Mouse (Mus musculus) midbrain, embryonic 12.5 days (tissue): ENCODE data around the gene Tac4. TPM values are rescaled to one million over a fixed set of nuclear protein-coding genes. Genes with fewer than 3 reads are reported as not detected.

Source experiments
- ATAC-seq: fragments of 200-750 bp; cut with Nextera tagmentation; 2 replicates; pipeline ENCODE4 v1.8.0; 2017; ENCODE audit warnings: low read depth, moderate TSS enrichment, moderate library complexity; ENCODE audit not compliant: low FRiP score
- H3K27ac ChIP-seq: fragments of 300-500 bp; sonication (generic); replicated peaks from 2 replicates; pipeline ENCODE4 v1.5.1; 2016; ENCODE audit warnings: mild to moderate bottlenecking
- H3K27me3 ChIP-seq: fragments of 300-500 bp; sonication (generic); 2 replicates; pipeline ENCODE4 v1.6.1; 2016; ENCODE audit warnings: mild to moderate bottlenecking
- H3K36me3 ChIP-seq: fragments of 300-500 bp; sonication (generic); 2 replicates; pipeline ENCODE4 v1.6.1; 2016
- H3K4me1 ChIP-seq: fragments of 300-500 bp; sonication (generic); 2 replicates; pipeline ENCODE4 v1.6.1; 2016
- H3K4me2 ChIP-seq: fragments of 300-500 bp; sonication (generic); replicated peaks from 2 replicates; pipeline ENCODE4 v1.6.1; 2016; ENCODE audit warnings: mild to moderate bottlenecking, moderate library complexity
- H3K4me3 ChIP-seq: fragments of 300-500 bp; sonication (generic); 2 replicates; pipeline ENCODE4 v1.5.1; 2016; ENCODE audit warnings: mild to moderate bottlenecking
- H3K9ac ChIP-seq: fragments of 300-500 bp; sonication (generic); replicated peaks from 2 replicates; pipeline ENCODE4 v1.6.1; 2016; ENCODE audit warnings: mild to moderate bottlenecking, moderate library complexity
- H3K9me3 ChIP-seq: fragments of 300-500 bp; sonication (generic); 2 replicates; pipeline ENCODE4 v1.6.1; 2016; ENCODE audit warnings: mild to moderate bottlenecking
- WGBS: fragments of 180-500 bp; shearing (Covaris S2); methylation state at CpG from one replicate; pipeline ENCODE4 v1.1.7; 2016; 5-methylcytosine and 5-hydroxymethylcytosine counted together
- polyA plus RNA-seq: library from polyadenylated mRNA; unstranded; fragments of >200 nt; fragmentation: Nextera tagmentation; extraction: Ambion mirVana; gene quantifications from 2 replicates; pipeline ENCODE4 v1.2.1, GENCODE M21; 2016

Tac4 gene
- polyA plus RNA-seq, 1 experiment from 2014 or later, result 0.23 TPM

DNA sequence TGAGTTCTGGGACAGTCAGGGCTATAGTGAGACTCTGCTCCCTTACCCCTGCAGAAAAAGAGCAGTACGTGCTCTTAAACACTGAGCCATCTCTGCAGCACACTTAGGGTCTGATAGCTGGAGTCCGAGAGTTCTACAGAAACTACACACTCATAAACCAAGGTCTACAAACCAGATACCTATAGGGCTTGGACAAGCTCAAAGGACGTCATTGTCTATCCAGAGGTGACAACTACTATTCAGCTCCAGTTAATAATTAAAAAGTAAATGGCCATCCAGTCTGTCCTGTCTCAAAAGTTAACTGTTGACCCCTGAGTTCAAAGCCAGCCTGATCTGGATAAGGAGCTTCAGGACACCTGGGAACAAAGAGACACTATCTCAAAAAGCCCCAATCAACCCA lies 40.4 kb downstream of the Tac4 start:
- Histone ChIP-seq H3K36me3 (peaks cover 82% of the 10 kb centered on the region), H3K27me3 (no peaks in the 10 kb centered on the region), H3K27ac (no peak overlapping the region), H3K9me3 (no peaks in the 10 kb centered on the region), H3K4me2 (no peak overlapping the region), H3K9ac (no peak overlapping the region), H3K4me1 (no peaks in the 10 kb centered on the region), H3K4me3 (no peak overlapping the region)
- no peak for ATAC-seq
- 89% methylated on average over 3 of the region's 3 CpGs for WGBS

DNA sequence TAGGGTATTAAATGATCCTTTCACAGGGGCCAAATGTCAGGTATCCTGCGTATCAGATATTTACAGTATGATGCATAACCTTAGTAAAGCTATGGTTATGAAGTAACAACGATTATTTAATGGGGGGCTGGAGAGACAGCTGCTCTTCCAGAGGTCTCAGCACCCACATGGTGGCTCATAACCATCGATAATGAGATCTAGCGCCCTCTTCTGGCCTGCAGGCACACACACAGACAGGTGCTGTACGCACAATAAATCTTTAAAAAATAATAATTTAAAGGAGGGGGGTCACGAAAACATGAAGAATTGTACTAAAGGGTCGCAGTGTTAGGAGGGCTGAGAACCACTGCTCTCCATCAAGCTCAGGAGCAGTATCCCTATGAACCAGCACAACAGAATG lies 44.3 kb downstream of the Tac4 start:
- no peak overlapping the region for H3K27ac ChIP-seq
- H3K36me3 ChIP-seq, result peaks cover 48% of the 10 kb centered on the region
- H3K27me3 ChIP-seq, result no peaks in the 10 kb centered on the region
- H3K4me3 ChIP-seq, result no peak overlapping the region
- no peak overlapping the region for H3K4me2 ChIP-seq
- 91% methylated on average over 7 of the region's 7 CpGs for WGBS
- ATAC-seq, result no peak
- no peaks in the 10 kb centered on the region for H3K9me3 ChIP-seq
- H3K9ac ChIP-seq, result no peak overlapping the region
- H3K4me1 ChIP-seq, result peaks cover 14% of the 10 kb centered on the region

DNA sequence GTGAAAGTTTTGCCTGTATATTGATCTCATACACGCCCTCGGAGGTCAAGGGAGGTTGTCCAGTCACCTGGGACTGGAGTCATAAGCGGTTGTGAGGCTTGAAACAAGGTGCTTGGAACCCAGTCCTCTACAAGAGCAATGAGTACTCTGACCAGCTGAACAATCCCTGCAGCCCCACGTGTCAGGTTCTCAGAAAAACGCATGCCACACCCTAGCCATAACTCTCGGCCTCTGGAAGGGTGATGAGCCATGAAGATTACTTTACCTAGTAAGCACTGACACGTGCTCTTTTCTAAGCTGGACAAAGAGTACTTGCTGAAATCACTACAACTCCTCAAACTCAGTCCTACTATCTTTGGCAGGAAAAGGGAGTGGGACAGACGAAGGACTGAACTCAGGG lies 46.2 kb downstream of the Tac4 start:
- H3K4me2 ChIP-seq, result no peak overlapping the region
- H3K36me3 ChIP-seq, result peaks cover 29% of the 10 kb centered on the region
- H3K27me3 ChIP-seq, result no peaks in the 10 kb centered on the region
- ATAC-seq, result no peak
- H3K9me3 ChIP-seq, result no peaks in the 10 kb centered on the region
- H3K4me3 ChIP-seq, result no peak overlapping the region
- H3K9ac ChIP-seq, result no peak overlapping the region
- WGBS, result 89% methylated on average over 8 of the region's 8 CpGs
- H3K4me1 ChIP-seq, result peaks cover 29% of the 10 kb centered on the region
- H3K27ac ChIP-seq, result no peak overlapping the region

DNA sequence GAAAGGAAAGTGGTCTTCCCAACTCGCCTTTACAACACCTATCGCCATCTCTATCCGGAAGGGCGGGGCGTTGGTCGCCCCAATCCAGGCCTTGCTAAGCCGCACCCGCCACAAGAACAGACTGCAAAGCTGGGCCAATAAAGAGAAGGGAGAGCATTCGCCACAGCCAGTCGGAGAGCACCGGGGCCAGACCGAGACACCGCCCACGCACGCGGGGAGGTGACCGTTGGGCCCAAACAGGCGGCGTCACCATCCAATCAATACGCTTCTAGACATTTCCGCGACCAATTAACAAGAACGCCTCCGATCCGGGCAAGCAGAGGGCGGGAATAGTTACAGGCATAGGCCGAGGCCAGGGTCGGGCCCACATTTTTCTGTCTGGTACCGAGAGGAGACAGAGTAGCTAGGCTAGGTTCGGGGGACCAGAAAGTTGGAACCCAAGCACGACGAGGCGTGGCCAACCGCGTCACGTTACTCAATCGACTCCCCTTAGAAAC lies 48.2 kb downstream of the Tac4 start:
- Histone ChIP-seq H3K9ac (peak overlapping the region; percentile 93), H3K9me3 (no peaks in the 10 kb centered on the region), H3K27ac (peak overlapping the region; percentile 93), H3K4me1 (peaks cover 29% of the 10 kb centered on the region), H3K4me3 (peak overlapping the region; percentile 90), H3K27me3 (no peaks in the 10 kb centered on the region), H3K36me3 (peaks cover 14% of the 10 kb centered on the region), H3K4me2 (peak overlapping the region; percentile 75)
- whole genome bisulfite sequencing, result under 1% methylated on average over 37 of the region's 37 CpGs
- ATAC-seq, result peak; percentile 94

DNA sequence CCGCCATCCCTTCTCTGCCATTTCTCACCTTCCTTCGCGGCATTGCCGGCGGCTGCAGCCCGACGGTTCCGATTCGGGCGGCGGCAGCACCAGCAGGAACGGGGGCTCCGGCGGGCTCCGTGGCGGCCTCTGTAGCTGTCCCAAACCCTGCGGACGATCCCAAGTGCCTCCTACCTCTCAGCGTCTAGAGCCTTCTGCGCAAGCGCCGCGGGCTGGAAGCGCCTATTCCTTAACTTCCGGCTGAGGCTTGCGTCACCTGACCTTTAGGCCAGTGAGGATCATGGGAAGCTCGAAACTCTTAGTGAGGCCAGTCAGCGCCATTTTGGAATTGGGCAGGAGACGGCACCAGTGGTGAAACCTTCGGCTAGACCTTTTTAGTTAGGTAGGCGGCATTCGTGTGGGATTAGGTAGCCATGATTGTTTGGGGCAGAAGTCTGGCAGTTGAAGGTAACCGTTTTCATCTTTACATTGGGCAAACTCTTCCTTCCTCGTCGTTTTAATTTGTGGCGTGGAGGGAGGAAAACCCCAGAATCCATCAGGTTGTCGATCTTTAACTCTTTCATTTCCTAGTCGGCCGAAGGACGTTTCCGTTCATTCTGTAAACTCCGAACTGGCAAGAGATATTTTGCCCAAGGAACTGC lies 48.8 kb downstream of the Tac4 start, which contains the start of gene Kat7:
Kat7 (minus strand) TSS at position 240 of the 641 bp plus-strand sequence.
- WGBS, result under 1% methylated on average over 42 of the region's 42 CpGs
- Histone ChIP-seq H3K27ac (peak within 1 kb of the TSS; percentile 93), H3K4me3 (peak within 1 kb of the TSS; percentile 90), H3K9me3 (no peaks in the 10 kb centered on the region), H3K4me1 (peaks cover 29% of the 10 kb centered on the region), H3K4me2 (peak within 1 kb of the TSS; percentile 75), H3K9ac (peak within 1 kb of the TSS; percentile 93), H3K27me3 (no peaks in the 10 kb centered on the region), H3K36me3 (peaks cover 10% of the 10 kb centered on the region)
- peak; percentile 92 for ATAC-seq

DNA sequence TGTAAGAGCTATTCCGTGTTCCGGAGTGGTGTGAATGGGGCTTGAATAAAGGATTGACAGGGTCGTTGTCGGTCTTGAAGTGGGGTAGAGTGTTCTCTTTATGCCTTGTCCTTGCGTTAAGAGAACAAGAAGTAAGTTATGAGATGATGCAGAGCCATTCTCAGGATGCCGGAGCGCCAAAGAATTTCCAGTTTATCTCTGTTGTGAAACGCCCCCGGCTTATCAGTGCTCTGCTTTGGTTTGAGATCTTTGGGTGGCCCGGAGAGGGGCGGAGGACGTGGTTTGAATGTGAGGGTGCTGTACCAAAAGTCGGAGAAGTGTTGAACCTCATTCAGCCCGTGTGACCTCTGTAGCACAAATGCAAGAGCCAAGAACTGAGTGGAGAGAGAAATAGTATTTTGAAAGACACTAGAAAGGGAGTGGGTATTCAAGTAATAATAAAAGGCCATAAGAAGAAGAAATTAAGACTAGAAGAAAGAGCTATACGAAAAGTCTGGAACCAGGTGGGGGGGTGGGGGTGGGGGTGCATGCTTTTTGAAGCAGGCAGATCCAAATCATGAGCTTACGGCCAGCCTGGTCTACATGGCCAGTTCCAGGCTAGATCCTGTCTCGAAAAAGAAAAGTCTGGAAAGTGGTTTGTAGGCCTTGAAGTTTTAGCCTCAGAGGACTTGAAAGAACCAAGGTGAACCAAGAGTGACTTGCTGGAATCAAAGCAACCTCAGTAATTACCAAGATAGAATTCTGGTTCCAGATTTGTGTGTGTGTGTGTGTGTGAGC lies 49.5 kb downstream of the Tac4 start:
- 4% methylated on average over 17 of the region's 17 CpGs for WGBS
- Histone ChIP-seq H3K9me3 (no peaks in the 10 kb centered on the region), H3K9ac (peak overlapping the region; percentile 55), H3K36me3 (peaks cover 3% of the 10 kb centered on the region), H3K27me3 (no peaks in the 10 kb centered on the region), H3K4me2 (peak overlapping the region; percentile 75), H3K4me1 (peaks cover 29% of the 10 kb centered on the region), H3K27ac (peak overlapping the region; percentile 60), H3K4me3 (peak overlapping the region; percentile 90)
- ATAC-seq, result 0 out of 2 replicates have a peak, but pooled peaks have one; percentile 5

DNA sequence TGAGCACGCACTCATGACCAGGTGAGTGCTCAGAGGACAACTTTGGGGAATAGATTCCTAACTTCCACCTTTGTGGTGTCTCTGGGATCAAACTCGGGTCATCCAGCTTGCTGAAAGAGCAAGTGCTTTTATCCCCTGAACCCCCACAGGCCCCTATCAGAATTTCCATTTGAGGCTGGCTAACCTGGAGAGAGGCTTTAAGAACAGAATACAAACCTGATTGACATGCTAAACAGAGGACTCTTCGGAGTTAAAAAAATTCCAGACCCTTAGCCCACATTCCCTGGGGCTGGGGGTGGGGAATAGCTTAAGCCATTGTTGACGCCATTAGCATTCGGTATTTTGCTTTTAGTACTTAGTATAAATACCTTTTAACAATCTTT lies 50.1 kb downstream of the Tac4 start:
- peak overlapping the region; percentile 90 for H3K4me3 ChIP-seq
- H3K27ac ChIP-seq, result no peak overlapping the region
- no peak for ATAC-seq
- H3K36me3 ChIP-seq, result no peaks in the 10 kb centered on the region
- H3K9ac ChIP-seq, result peak overlapping the region; percentile 55; the same call in 1 of the 2 replicates
- H3K9me3 ChIP-seq, result no peaks in the 10 kb centered on the region
- WGBS, result 15% methylated on average over 5 of the region's 5 CpGs
- H3K4me2 ChIP-seq, result peak overlapping the region; percentile 75
- H3K27me3 ChIP-seq, result no peaks in the 10 kb centered on the region
- peaks cover 29% of the 10 kb centered on the region for H3K4me1 ChIP-seq

DNA sequence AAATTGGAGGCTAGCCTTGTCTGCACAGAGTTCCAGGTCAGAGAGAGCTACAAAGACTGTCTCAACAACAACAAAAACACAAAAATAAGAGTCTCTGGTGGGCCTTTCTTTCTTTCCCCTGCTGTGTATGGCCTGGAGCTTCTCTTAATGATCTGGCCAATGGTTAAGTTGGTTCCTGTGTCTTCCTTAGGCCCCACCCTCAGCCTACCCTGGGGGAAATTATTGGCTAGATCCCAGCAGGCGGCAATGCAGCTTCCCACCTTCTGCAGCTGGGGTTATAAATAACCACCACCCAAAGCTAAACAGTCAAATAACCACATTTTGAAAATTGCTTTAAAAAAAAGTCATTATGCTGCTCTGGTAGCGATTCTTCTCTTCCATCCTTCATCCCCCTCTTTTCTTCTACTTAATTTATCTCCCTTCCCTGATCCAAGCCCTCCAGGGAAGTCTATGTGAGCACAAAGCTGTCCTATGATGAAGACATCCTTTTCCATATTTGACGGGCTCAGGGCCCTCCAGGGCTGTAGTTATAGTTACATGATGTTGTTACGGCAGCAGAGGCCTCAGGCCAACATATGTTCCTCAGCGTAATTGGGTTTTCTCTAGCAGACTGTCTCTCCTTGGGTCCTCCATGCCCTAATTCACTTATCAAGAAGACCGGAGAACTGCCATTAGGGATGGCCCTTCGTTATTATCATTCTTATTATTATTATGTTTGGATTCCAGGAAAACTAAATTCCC lies 54.1 kb downstream of the Tac4 start:
- no peak overlapping the region for H3K4me2 ChIP-seq
- H3K36me3 ChIP-seq, result no peaks in the 10 kb centered on the region
- H3K27me3 ChIP-seq, result no peaks in the 10 kb centered on the region
- no peak overlapping the region for H3K4me3 ChIP-seq
- 87% methylated on average over 7 of the region's 7 CpGs for WGBS
- H3K4me1 ChIP-seq, result peaks cover 15% of the 10 kb centered on the region
- ATAC-seq, result no peak
- no peaks in the 10 kb centered on the region for H3K9me3 ChIP-seq
- H3K9ac ChIP-seq, result no peak overlapping the region
- H3K27ac ChIP-seq, result no peak overlapping the region

DNA sequence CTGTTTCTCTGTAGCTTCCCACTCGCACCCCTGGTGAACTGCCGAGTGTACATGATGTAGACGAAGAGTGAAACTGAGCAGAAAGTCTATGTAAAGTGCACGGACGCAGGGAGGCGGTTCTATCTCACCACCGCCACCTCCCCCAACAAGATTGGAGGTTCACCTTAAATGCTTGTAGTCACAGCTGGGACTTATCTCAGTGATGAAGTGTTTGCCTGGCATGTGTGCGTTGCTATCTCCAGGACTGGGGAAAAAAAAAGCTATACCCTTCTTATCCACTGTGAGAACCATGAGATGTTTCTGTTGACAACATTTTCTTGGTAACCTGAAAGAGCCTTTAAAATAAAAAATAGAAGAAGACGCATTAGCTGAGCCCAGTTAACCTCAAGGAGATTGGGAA lies 56.8 kb downstream of the Tac4 start:
- no peaks in the 10 kb centered on the region for H3K9me3 ChIP-seq
- 89% methylated on average over 9 of the region's 9 CpGs for WGBS

More for the DNA sequence above, 56.8 kb downstream of the Tac4 start:
- no peak overlapping the region for H3K4me2 ChIP-seq
- H3K27ac ChIP-seq, result no peak overlapping the region
- H3K4me1 ChIP-seq, result no peaks in the 10 kb centered on the region
- no peaks in the 10 kb centered on the region for H3K36me3 ChIP-seq
- no peak overlapping the region for H3K4me3 ChIP-seq
- no peak overlapping the region for H3K9ac ChIP-seq
- no peaks in the 10 kb centered on the region for H3K27me3 ChIP-seq
- no peak for ATAC-seq
